Mouse (Mus musculus) gastrocnemius, adult 18-20 months (tissue): ENCODE data around the gene Ergic1. TPM values are rescaled to one million over a fixed set of nuclear protein-coding genes. Genes with fewer than 3 reads are reported as not detected.

ENCODE experiments used
- DNase-seq: peaks from one replicate; pipeline ENCODE4 v3.0.0; 2021; ENCODE audit warnings: low spot score
- long read RNA-seq, 2 experiments: library from polyadenylated mRNA; stranded (forward); transcript quantifications; one replicate each; pipeline ENCODE4 v2.0.0; 2021
- total RNA-seq, 2 experiments: library from RNA; stranded (reverse); gene quantifications; 2 replicates each; pipeline ENCODE4 v1.2.3; 2021

Gene Ergic1
- 10 to 100 TPM; 44.6 to 46.5 TPM for total RNA-seq
- long read RNA-seq, experiment 1, transcript Ergic1-206 (10 exons, 2,754 nt): major isoform, 21 of 24 reads
- long read RNA-seq, experiment 1, partial matches to known transcripts: 2 of 24 reads
- long read RNA-seq, experiment 1, other reads (novel, unspliced or antisense): 1 of 24 reads
- long read RNA-seq, experiment 2, transcript Ergic1-206 (10 exons, 2,754 nt): major isoform, 13 of 15 reads
- long read RNA-seq, experiment 2, partial matches to known transcripts: 0 of 15 reads
- long read RNA-seq, experiment 2, other reads (novel, unspliced or antisense): 2 of 15 reads

- peak; percentile 93 for DNase-seq
Observed at GRCm38 (mm10) chr17:26561290-26561640, at the start of gene Ergic1. Gene Ergic1, plus strand, starts transcription at chr17:26561489.

- DNase-seq: peak; percentile 77
Observed at GRCm38 (mm10) chr17:26511816-26512774, 49.2 kb upstream of the Ergic1 start.

GRCm38 (mm10) chr17:26512961-26513360 lies 48.3 kb upstream of the Ergic1 start:
- DNase-seq: peak; percentile 44

- DNase-seq: no peak
Observed at GRCm38 (mm10) chr17:26513459-26514290, 47.6 kb upstream of the Ergic1 start.

- DNase-seq: no peak
Observed at GRCm38 (mm10) chr17:26514581-26515030, 46.7 kb upstream of the Ergic1 start.

- DNase-seq: no peak
Observed at GRCm38 (mm10) chr17:26515675-26516074, 45.6 kb upstream of the Ergic1 start.

- no peak for DNase-seq
Observed at GRCm38 (mm10) chr17:26518306-26518705, 43.0 kb upstream of the Ergic1 start.

- no peak for DNase-seq
Observed at GRCm38 (mm10) chr17:26522711-26523110, 38.6 kb upstream of the Ergic1 start.

- DNase-seq: no peak
Observed at GRCm38 (mm10) chr17:26524316-26524715, 37.0 kb upstream of the Ergic1 start.

GRCm38 (mm10) chr17:26524801-26525200 lies 36.5 kb upstream of the Ergic1 start:
- DNase-seq: no peak

- peak; percentile 80 for DNase-seq
Observed at GRCm38 (mm10) chr17:26525316-26525715, 36.0 kb upstream of the Ergic1 start.

- no peak for DNase-seq
Observed at GRCm38 (mm10) chr17:26527291-26527690, 34.0 kb upstream of the Ergic1 start.

- DNase-seq: no peak
Observed at GRCm38 (mm10) chr17:26528751-26529150, 32.5 kb upstream of the Ergic1 start.

- DNase-seq: peak; percentile 75
Observed at GRCm38 (mm10) chr17:26529791-26530241, 31.5 kb upstream of the Ergic1 start.

- peak; percentile 94 for DNase-seq
Observed at GRCm38 (mm10) chr17:26530590-26531081, 30.7 kb upstream of the Ergic1 start.

GRCm38 (mm10) chr17:26531395-26532027 lies 29.8 kb upstream of the Ergic1 start:
- DNase-seq: no peak

- no peak for DNase-seq
Observed at GRCm38 (mm10) chr17:26532476-26533045, 28.7 kb upstream of the Ergic1 start.

- peak; percentile 65 for DNase-seq
Observed at GRCm38 (mm10) chr17:26533871-26534372, 27.4 kb upstream of the Ergic1 start.

- DNase-seq: no peak
Observed at GRCm38 (mm10) chr17:26534695-26535094, 26.6 kb upstream of the Ergic1 start.
